Mouse (Mus musculus) limb, embryonic 11.5 days (tissue): ENCODE data around the gene Kctd19. TPM values are rescaled to one million over a fixed set of nuclear protein-coding genes. Genes with fewer than 3 reads are reported as not detected.

ENCODE experiments used
- ATAC-seq: fragments of 200-750 bp; cut with Nextera tagmentation; 2 replicates; pipeline ENCODE4 v1.8.0; 2017; ENCODE audit warnings: low read depth; ENCODE audit not compliant: insufficient number of reproducible peaks, low FRiP score, low TSS enrichment
- DNase-seq: peaks from one replicate; pipeline ENCODE4 v3.0.0-alpha.2; 2015; ENCODE audit warnings: low spot score
- H3K27ac ChIP-seq: fragments of 300-500 bp; sonication (generic); replicated peaks from 2 replicates; pipeline ENCODE4 v1.5.1; 2014; ENCODE audit warnings: low read depth, mild to moderate bottlenecking, low read length
- H3K27me3 ChIP-seq: fragments of 300-500 bp; sonication (generic); 2 replicates; pipeline ENCODE4 v1.6.1; 2014; ENCODE audit warnings: mild to moderate bottlenecking, low read length, mixed read lengths; ENCODE audit not compliant: control insufficient read depth, insufficient read depth
- H3K36me3 ChIP-seq: fragments of 300-500 bp; sonication (generic); 2 replicates; pipeline ENCODE4 v1.6.1; 2014; ENCODE audit warnings: mild to moderate bottlenecking, low read length, moderate library complexity, mixed read lengths; ENCODE audit not compliant: control insufficient read depth, insufficient read depth
- H3K4me1 ChIP-seq: fragments of 300-500 bp; sonication (generic); 2 replicates; pipeline ENCODE4 v1.6.1; 2014; ENCODE audit warnings: low read length, mixed read lengths; ENCODE audit not compliant: control insufficient read depth, insufficient read depth
- H3K4me2 ChIP-seq: fragments of 300-500 bp; sonication (generic); 2 replicates; pipeline ENCODE4 v1.6.1; 2014; ENCODE audit warnings: low read depth, mild to moderate bottlenecking, moderate library complexity; ENCODE audit not compliant: severe bottlenecking
- H3K4me3 ChIP-seq: fragments of 300-500 bp; sonication (generic); 2 replicates; pipeline ENCODE4 v1.5.1; 2014; ENCODE audit warnings: low read depth, low read length
- H3K9ac ChIP-seq: fragments of 300-500 bp; sonication (generic); 2 replicates; pipeline ENCODE4 v1.6.1; 2014; ENCODE audit warnings: mild to moderate bottlenecking, low read length
- H3K9me3 ChIP-seq: fragments of 300-500 bp; sonication (generic); 2 replicates; pipeline ENCODE4 v1.6.1; 2016; ENCODE audit warnings: low read length; ENCODE audit not compliant: control insufficient read depth
- WGBS: fragments of 180-500 bp; shearing (Covaris S2); extraction: QIAGEN DNeasy Blood & Tissue Kit; methylation state at CpG from one replicate; pipeline ENCODE4 v1.1.7; 2014; 5-methylcytosine and 5-hydroxymethylcytosine counted together
- polyA plus RNA-seq: library from polyadenylated mRNA; unstranded; fragments of >200 nt; fragmentation: Nextera tagmentation; extraction: Ambion mirVana; gene quantifications from 2 replicates; pipeline ENCODE4 v1.2.1, GENCODE M21; 2014

Gene Kctd19
- polyA plus RNA-seq, 1 experiment from 2014 or later = not detected

DNA sequence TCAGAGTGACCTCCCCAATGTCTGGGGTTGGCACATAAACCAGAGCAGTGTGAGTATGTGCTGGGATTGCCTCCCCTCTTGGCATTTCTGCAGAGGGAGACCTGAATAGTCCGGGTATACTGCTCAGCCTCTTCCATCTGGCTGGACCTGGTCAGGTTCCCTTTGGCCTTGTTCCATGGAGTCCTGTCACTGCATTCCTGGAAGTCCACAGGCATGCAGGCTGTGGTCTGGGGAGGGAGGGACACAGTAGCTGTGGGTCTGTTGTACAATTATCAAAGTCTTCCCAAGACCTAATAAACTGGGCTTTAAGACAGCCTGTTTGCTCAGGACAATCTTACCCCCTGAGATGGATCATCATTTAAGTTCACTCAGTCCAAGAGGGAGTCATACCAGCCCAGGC is 26.2 kb downstream of the Kctd19 start:
- H3K4me2 ChIP-seq = no peak overlapping the region
- H3K9me3 ChIP-seq = no peaks in the 10 kb centered on the region
- whole genome bisulfite sequencing = 63% methylated on average over 1 of the region's 1 CpGs
- no peaks in the 10 kb centered on the region for H3K4me1 ChIP-seq
- no peaks in the 10 kb centered on the region for H3K27me3 ChIP-seq
- ATAC-seq = no peak
- H3K27ac ChIP-seq = no peak overlapping the region
- DNase-seq = no peak
- H3K9ac ChIP-seq = no peak overlapping the region
- H3K36me3 ChIP-seq = no peaks in the 10 kb centered on the region
- H3K4me3 ChIP-seq = no peak overlapping the region

- no peaks in the 10 kb centered on the region for H3K4me1 ChIP-seq
- no peak overlapping the region for H3K9ac ChIP-seq
- H3K36me3 ChIP-seq = no peaks in the 10 kb centered on the region
- no peaks in the 10 kb centered on the region for H3K9me3 ChIP-seq
- H3K4me2 ChIP-seq = no peak overlapping the region
- no peak for DNase-seq
- no peaks in the 10 kb centered on the region for H3K27me3 ChIP-seq
- no peak overlapping the region for H3K4me3 ChIP-seq
- no peak for ATAC-seq
- 98% methylated on average over 2 of the region's 2 CpGs for WGBS
- H3K27ac ChIP-seq = no peak overlapping the region
These were observed 29.2 kb downstream of the Kctd19 start for GRCm38 (mm10) chr8:105384070-105384469.

DNA sequence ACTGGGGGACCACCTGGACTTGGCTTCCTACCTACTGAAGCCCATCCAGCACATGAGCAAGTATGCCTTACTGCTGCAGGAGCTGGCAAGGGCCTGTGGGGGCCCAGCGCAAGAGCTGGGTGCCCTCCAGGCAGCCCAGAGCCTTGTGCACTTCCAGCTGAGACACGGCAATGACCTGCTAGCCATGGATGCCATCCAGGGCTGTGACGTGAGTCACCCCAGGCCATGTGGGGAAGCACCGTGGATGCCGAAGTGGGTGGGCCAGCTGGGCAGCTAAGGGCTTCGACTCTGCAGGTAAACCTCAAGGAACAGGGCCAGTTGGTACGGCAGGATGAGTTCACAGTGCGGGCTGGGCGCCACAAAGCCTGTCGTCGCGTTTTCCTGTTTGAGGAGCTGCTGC is 33.0 kb downstream of the Kctd19 start:
- Histone ChIP-seq H3K4me2 (no peak overlapping the region), H3K4me3 (no peak overlapping the region), H3K27me3 (no peaks in the 10 kb centered on the region), H3K36me3 (no peaks in the 10 kb centered on the region), H3K4me1 (no peaks in the 10 kb centered on the region), H3K9me3 (no peaks in the 10 kb centered on the region), H3K9ac (no peak overlapping the region), H3K27ac (no peak overlapping the region)
- DNase-seq = no peak
- WGBS = 84% methylated on average over 12 of the region's 12 CpGs
- no peak for ATAC-seq

DNA sequence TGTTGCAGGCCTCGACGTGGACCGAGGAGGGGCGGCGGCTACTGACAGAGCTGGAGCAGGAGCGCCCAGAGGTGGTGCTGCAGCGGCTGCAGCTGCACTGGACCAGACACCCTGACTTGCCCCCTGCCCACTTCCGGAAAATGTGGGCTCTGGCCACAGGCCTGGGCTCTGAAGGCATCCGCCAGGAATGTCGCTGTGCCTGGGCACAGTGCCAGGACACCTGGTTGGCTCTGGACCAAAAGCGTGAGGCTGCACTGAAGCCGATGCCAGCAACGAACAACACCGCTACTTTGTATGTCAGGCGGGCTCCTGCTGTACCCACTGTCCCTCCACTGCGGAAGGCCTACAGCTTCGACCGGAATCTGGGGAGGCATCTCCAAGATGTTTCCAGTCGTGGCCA is 34.6 kb downstream of the Kctd19 start:
- no peak for DNase-seq
- 77% methylated on average over 19 of the region's 19 CpGs for WGBS

GRCm38 (mm10) chr8:105374513-105374966 is 38.8 kb downstream of the Kctd19 start:
- Histone ChIP-seq H3K27ac (no peak overlapping the region), H3K9ac (no peak overlapping the region)
- 0 out of 2 replicates have a peak, but pooled peaks have one; percentile 27 for ATAC-seq

More for the DNA sequence above, 34.6 kb downstream of the Kctd19 start:
- Histone ChIP-seq H3K4me3 (no peak overlapping the region), H3K27ac (no peak overlapping the region), H3K4me1 (0 out of 2 replicates have a peak, but pooled peaks cover 4% of the 10 kb centered on the region), H3K9ac (no peak overlapping the region), H3K36me3 (no peaks in the 10 kb centered on the region), H3K27me3 (no peaks in the 10 kb centered on the region), H3K4me2 (no peak overlapping the region), H3K9me3 (no peaks in the 10 kb centered on the region)
- ATAC-seq = no peak

DNA sequence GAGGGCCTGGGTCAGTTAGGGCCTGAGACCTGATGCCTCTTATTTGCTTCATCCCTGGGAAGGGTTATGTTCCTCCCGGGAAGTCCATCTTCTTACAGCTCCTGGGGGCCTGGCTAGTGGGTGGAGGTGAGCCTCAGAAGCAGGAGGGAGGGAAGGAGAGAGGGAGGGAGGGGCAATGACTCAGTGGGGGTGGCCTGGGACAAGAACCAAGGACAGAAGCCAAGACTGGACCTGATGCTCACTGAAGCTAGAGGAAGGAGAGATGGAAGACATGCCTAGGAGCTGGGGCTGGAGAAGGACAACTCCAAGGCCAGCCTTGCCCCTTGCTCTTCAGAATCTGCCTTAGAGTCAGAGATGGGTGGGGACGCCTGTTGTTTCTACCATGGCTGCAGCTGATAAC is 40.3 kb downstream of the Kctd19 start, which contains the start of gene Plekhg4:
Gene Plekhg4 (plus strand): TSS at position 243 of the 400 bp plus-strand sequence.
- Histone ChIP-seq H3K9me3 (no peaks in the 10 kb centered on the region), H3K4me1 (0 out of 2 replicates have a peak, but pooled peaks cover 4% of the 10 kb centered on the region), H3K27ac (no peak within 1 kb of the TSS), H3K4me2 (peak within 1 kb of the TSS; percentile 36; the same call in 1 of the 2 replicates), H3K9ac (no peak within 1 kb of the TSS), H3K4me3 (no peak within 1 kb of the TSS), H3K36me3 (no peaks in the 10 kb centered on the region), H3K27me3 (no peaks in the 10 kb centered on the region)
- ATAC-seq (no peak), DNase-seq (no peak)
- WGBS = 56% methylated on average over 2 of the region's 2 CpGs

More at GRCm38 (mm10) chr8:105374513-105374966, 38.8 kb downstream of the Kctd19 start:
- WGBS = 29% methylated on average over 33 of the region's 33 CpGs
- Histone ChIP-seq H3K27me3 (no peaks in the 10 kb centered on the region), H3K4me3 (peak overlapping the region; percentile 2; the same call in 1 of the 2 replicates), H3K9me3 (no peaks in the 10 kb centered on the region), H3K36me3 (no peaks in the 10 kb centered on the region), H3K4me1 (0 out of 2 replicates have a peak, but pooled peaks cover 4% of the 10 kb centered on the region), H3K4me2 (peak overlapping the region; percentile 36)
- peak; percentile 71 for DNase-seq

- H3K9ac ChIP-seq = no peak overlapping the region
- no peaks in the 10 kb centered on the region for H3K36me3 ChIP-seq
- H3K4me2 ChIP-seq = no peak overlapping the region
- ATAC-seq = no peak
- WGBS = 80% methylated on average over 9 of the region's 9 CpGs
- no peak overlapping the region for H3K27ac ChIP-seq
- H3K4me3 ChIP-seq = no peak overlapping the region
- H3K9me3 ChIP-seq = no peaks in the 10 kb centered on the region
- no peaks in the 10 kb centered on the region for H3K27me3 ChIP-seq
- DNase-seq = no peak
- 0 out of 2 replicates have a peak, but pooled peaks cover 4% of the 10 kb centered on the region for H3K4me1 ChIP-seq
These were observed 40.8 kb downstream of the Kctd19 start for GRCm38 (mm10) chr8:105372473-105372872.

DNA sequence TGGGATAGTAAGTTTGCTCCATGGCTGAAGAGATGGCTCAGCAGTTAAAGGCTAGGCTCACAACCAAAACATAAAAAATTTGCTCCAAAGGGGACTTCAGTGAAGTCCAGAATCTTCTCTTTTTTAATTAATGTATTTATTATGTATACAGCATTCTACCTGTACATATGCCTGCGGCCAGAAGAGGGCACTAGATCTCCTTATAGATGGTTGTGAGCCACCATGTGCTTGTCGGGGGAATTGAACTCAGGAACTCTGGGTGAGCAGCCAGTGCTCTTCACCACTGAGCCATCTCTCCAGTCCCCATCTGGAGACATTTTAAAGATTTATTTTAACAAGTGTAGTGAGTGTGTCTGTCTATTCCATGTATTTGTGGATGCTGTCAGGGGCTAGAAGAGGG is 46.2 kb downstream of the Kctd19 start:
- WGBS = 58% methylated on average over 2 of the region's 2 CpGs
- Histone ChIP-seq H3K9me3 (no peaks in the 10 kb centered on the region), H3K27ac (no peak overlapping the region), H3K4me1 (no peaks in the 10 kb centered on the region), H3K27me3 (no peaks in the 10 kb centered on the region), H3K4me2 (no peak overlapping the region), H3K9ac (no peak overlapping the region), H3K4me3 (no peak overlapping the region), H3K36me3 (0 out of 2 replicates have a peak, but pooled peaks cover 3% of the 10 kb centered on the region)
- ATAC-seq = no peak
- no peak for DNase-seq
